In the genomic region with DNA sequence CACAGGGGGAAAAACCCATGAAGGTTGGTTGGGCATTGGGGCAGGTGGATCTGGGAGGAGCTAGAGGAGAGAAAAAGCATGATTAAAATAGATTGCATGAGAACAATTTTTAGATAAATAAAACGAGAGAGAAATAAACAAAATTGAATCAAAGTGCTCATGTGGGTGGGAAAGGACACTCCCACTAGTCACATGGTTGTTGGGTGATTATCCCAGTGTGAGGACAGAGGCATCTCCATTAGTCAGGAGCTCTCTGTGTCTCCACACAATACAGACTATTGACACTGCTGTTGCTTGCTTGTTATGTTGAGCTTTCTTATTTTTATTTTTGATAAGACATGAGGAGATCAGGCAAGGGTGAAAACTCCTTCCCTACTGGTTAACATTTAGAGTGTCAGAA, we compare ENCODE assay signal across 33 mouse cellular contexts. TPM values are rescaled to one million over a fixed set of nuclear protein-coding genes. Genes with fewer than 3 reads are reported as not detected.
"Had no signal": no experiment of that assay in that cellular context is flagged by ENCODE, and none has a peak within 500 bp of the region (broad histone marks: within the 10 kb centered on the region; RNA-seq: fewer than 3 reads in every experiment).

No protein-coding gene starts in this region.

- H3K4me1 ChIP-seq: heart, embryonic 10.5 days; heart, embryonic 12.5 days; hindbrain, embryonic 12.5 days; intestine, embryonic 15.5 days; limb, embryonic 10.5 days; limb, embryonic 12.5 days; liver, embryonic 13.5 days; liver, embryonic 15.5 days had no signal

- H3K9me3 ChIP-seq: heart, embryonic 10.5 days; heart, embryonic 12.5 days; hindbrain, embryonic 10.5 days; intestine, embryonic 15.5 days; limb, embryonic 10.5 days; limb, embryonic 12.5 days; liver, embryonic 13.5 days; liver, embryonic 15.5 days had no signal

- H3K4me3 ChIP-seq: gastrocnemius, adult 2 months; heart, embryonic 10.5 days; heart, embryonic 12.5 days; hindbrain, embryonic 10.5 days; hindbrain, embryonic 12.5 days; intestine, embryonic 15.5 days; limb, embryonic 10.5 days; limb, embryonic 12.5 days; liver, embryonic 13.5 days; liver, embryonic 15.5 days had no signal

- ATAC-seq: hindbrain, embryonic 16.5 days; inflammation-experienced regulatory T-cells, adult 6 months; intestine, embryonic 15.5 days; intestine, postnatal 0 days had no signal

- H3K27ac ChIP-seq: gastrocnemius, adult 2 months; heart, embryonic 10.5 days; hindbrain, embryonic 10.5 days; hindbrain, embryonic 12.5 days; hindbrain, embryonic 14.5 days; intestine, embryonic 15.5 days; limb, embryonic 10.5 days; limb, embryonic 12.5 days; liver, embryonic 13.5 days; liver, embryonic 15.5 days had no signal

- DNase-seq: gastrocnemius, adult 2 months; gastrocnemius, postnatal 10 days; gastrocnemius, postnatal 25 days; heart, adult 18-20 months; heart, postnatal 10 days; heart, postnatal 4 days; kidney, adult 18-20 months; kidney, adult 8-10 months; kidney, postnatal 10 days; kidney, postnatal 4 days; layer of hippocampus, adult 9-11 months; liver; liver, embryonic 13.5 days had no signal

- H3K27me3 ChIP-seq: heart, embryonic 12.5 days; hindbrain, embryonic 12.5 days; intestine, embryonic 15.5 days; limb, embryonic 12.5 days; liver, embryonic 13.5 days; liver, embryonic 15.5 days had no signal

- H3K9ac ChIP-seq: heart, embryonic 12.5 days; hindbrain, embryonic 12.5 days; hindbrain, embryonic 14.5 days; intestine, embryonic 15.5 days; limb, embryonic 12.5 days; liver, embryonic 13.5 days; liver, embryonic 15.5 days had no signal

- H3K4me2 ChIP-seq: heart, embryonic 12.5 days; hindbrain, embryonic 12.5 days; hindbrain, embryonic 14.5 days; intestine, embryonic 15.5 days; limb, embryonic 12.5 days; liver, embryonic 13.5 days; liver, embryonic 15.5 days had no signal

- H3K36me3 ChIP-seq: heart, embryonic 10.5 days; heart, embryonic 12.5 days; hindbrain, embryonic 10.5 days; hindbrain, embryonic 12.5 days; intestine, embryonic 15.5 days; limb, embryonic 10.5 days; limb, embryonic 12.5 days; liver, embryonic 13.5 days; liver, embryonic 15.5 days had no signal

RNA-seq across cellular contexts. Expression of gene Nat8, which starts 15.0 kb away (rescaled TPM):
- total RNA-seq: gastrocnemius, adult 2 months; gastrocnemius, postnatal 10 days; gastrocnemius, postnatal 25 days; gastrocnemius, postnatal 4 days; granulocyte monocyte progenitor cell, adult 5-6 weeks; heart, adult 18-20 months; heart, adult 8-10 months; heart, postnatal 10 days; heart, postnatal 25 days; heart, postnatal 4 days had no signal
- polyA plus RNA-seq: heart, embryonic 10.5 days; heart, embryonic 12.5 days; heart, embryonic 14.5 days; hindbrain, embryonic 10.5 days; hindbrain, embryonic 12.5 days; inflammation-experienced regulatory T-cells, adult 6 months; limb, embryonic 10.5 days; limb, embryonic 12.5 days; liver, embryonic 13.5 days had no signal

RNA-seq across cellular contexts. Expression of gene Nat8f2, which starts 22.0 kb away (rescaled TPM):
- total RNA-seq: gastrocnemius, adult 2 months; granulocyte monocyte progenitor cell, adult 5-6 weeks; heart, postnatal 10 days; heart, postnatal 25 days; heart, postnatal 4 days had no signal
- polyA plus RNA-seq: heart, embryonic 10.5 days; heart, embryonic 12.5 days; heart, embryonic 14.5 days; heart, embryonic 16.5 days; hindbrain, embryonic 10.5 days; hindbrain, embryonic 12.5 days; hindbrain, embryonic 14.5 days; hindbrain, embryonic 16.5 days; limb, embryonic 10.5 days; limb, embryonic 12.5 days; limb, embryonic 14.5 days; liver, embryonic 13.5 days; liver, embryonic 15.5 days had no signal

RNA-seq across cellular contexts. Expression of gene Nat8f5, which starts 26.1 kb away (rescaled TPM):
- total RNA-seq: gastrocnemius, adult 2 months; gastrocnemius, postnatal 25 days; gastrocnemius, postnatal 4 days; granulocyte monocyte progenitor cell, adult 5-6 weeks; heart, adult 18-20 months; heart, adult 8-10 months; heart, postnatal 10 days; heart, postnatal 25 days; heart, postnatal 4 days had no signal
- polyA plus RNA-seq: heart, embryonic 10.5 days; heart, embryonic 12.5 days; heart, embryonic 14.5 days; heart, embryonic 16.5 days; hindbrain, embryonic 10.5 days; hindbrain, embryonic 12.5 days; hindbrain, embryonic 14.5 days; inflammation-experienced regulatory T-cells, adult 6 months; kidney, embryonic 14.5 days; limb, embryonic 10.5 days; limb, embryonic 12.5 days; limb, embryonic 14.5 days; liver, embryonic 13.5 days; liver, embryonic 15.5 days had no signal

RNA-seq across cellular contexts. Expression of gene Nat8f6, which starts 26.2 kb away (rescaled TPM):
- total RNA-seq: gastrocnemius, adult 2 months; gastrocnemius, postnatal 4 days; granulocyte monocyte progenitor cell, adult 5-6 weeks; heart, adult 18-20 months; heart, postnatal 25 days; heart, postnatal 4 days had no signal
- polyA plus RNA-seq: heart, embryonic 10.5 days; heart, embryonic 12.5 days; heart, embryonic 14.5 days; heart, embryonic 16.5 days; hindbrain, embryonic 10.5 days; hindbrain, embryonic 12.5 days; hindbrain, embryonic 14.5 days; hindbrain, embryonic 16.5 days; inflammation-experienced regulatory T-cells, adult 6 months; intestine, embryonic 15.5 days; intestine, postnatal 0 days; kidney, embryonic 14.5 days; limb, embryonic 10.5 days; limb, embryonic 12.5 days; liver, embryonic 13.5 days; liver, embryonic 15.5 days had no signal
